26 mouse cellular contexts compared by ENCODE assay signal in genomic region chr16:40831536-40831935, GRCm38 (mm10).
DNase-seq lines count a peak whose midpoint lies in the region; ATAC-seq and TF ChIP-seq lines count a peak whose summit lies in the region.
"Had no signal": no experiment of that assay in that cellular context is flagged by ENCODE, and none has a peak within 500 bp of the region (broad histone marks: within the 10 kb centered on the region; RNA-seq: fewer than 3 reads in every experiment).

No protein-coding gene starts in this region.

- no peak overlapping the region for H3K27ac ChIP-seq in forebrain, embryonic 16.5 days (ENCODE audit: low read length)
- no peak overlapping the region for H3K27ac ChIP-seq in forebrain, embryonic 15.5 days (replicated peaks)
- H3K27ac ChIP-seq in layer of hippocampus, adult 2 months, result peak overlapping the region; percentile 60; the same call in 1 of the 2 replicates
- H3K27ac ChIP-seq: embryonic facial prominence, embryonic 10.5 days; embryonic facial prominence, embryonic 13.5 days; heart, embryonic 15.5 days; hindbrain, embryonic 10.5 days; hindbrain, embryonic 13.5 days; intestine, embryonic 15.5 days had no signal

- H3K9me3 ChIP-seq in forebrain, embryonic 16.5 days (ENCODE audit: control insufficient read depth, low read length), result no peaks in the 10 kb centered on the region
- H3K9me3 ChIP-seq in forebrain, embryonic 15.5 days, result no peaks in the 10 kb centered on the region
- H3K9me3 ChIP-seq: embryonic facial prominence, embryonic 10.5 days; embryonic facial prominence, embryonic 13.5 days; heart, embryonic 12.5 days; heart, embryonic 15.5 days; hindbrain, embryonic 10.5 days; hindbrain, embryonic 13.5 days; intestine, embryonic 15.5 days had no signal

- no peak for TF ChIP-seq CTCF in layer of hippocampus, adult 2 months (conservative IDR thresholded peaks at IDR 0.05)

- no peak overlapping the region for H3K9ac ChIP-seq in forebrain, embryonic 16.5 days (replicated peaks; ENCODE audit: low read depth, low read length)
- H3K9ac ChIP-seq in forebrain, embryonic 15.5 days (replicated peaks), result no peak overlapping the region
- H3K9ac ChIP-seq: embryonic facial prominence, embryonic 13.5 days; heart, embryonic 12.5 days; heart, embryonic 15.5 days; hindbrain, embryonic 13.5 days; intestine, embryonic 15.5 days had no signal

- DNase-seq in layer of hippocampus, adult 2 months (ENCODE audit: low spot score in 2 of 2), result peak in 1 of 2 experiments; percentile 39
- no peak for DNase-seq in layer of hippocampus, adult 11-12 months (ENCODE audit: low spot score)
- peak; percentile 27 for DNase-seq in brain, adult 2 months (ENCODE audit: low read depth, low spot score)
- no peak for DNase-seq in adrenal gland, adult 8-10 months
- DNase-seq: adrenal gland, adult 2 months; adrenal gland, postnatal 25 days; cerebellum, adult 18-20 months; cerebellum, adult 9-10 months; cerebellum, postnatal 36 days; embryo, embryonic 11 days; gastrocnemius, postnatal 25 days; heart, adult 18-20 months; heart, postnatal 10 days; heart, postnatal 36 days had no signal

- 0 out of 2 replicates have a peak, but pooled peaks have one; percentile 36 for ATAC-seq in forebrain, embryonic 16.5 days
- ATAC-seq in forebrain, embryonic 15.5 days (replicated peaks), result no peak
- ATAC-seq: CD4-positive, CD25-positive, alpha-beta regulatory T cell, adult 4 months; hindbrain, embryonic 16.5 days; intestine, embryonic 15.5 days had no signal

- H3K4me1 ChIP-seq in forebrain, embryonic 16.5 days (replicated peaks; ENCODE audit: control insufficient read depth, insufficient read depth, low read length), result no peaks in the 10 kb centered on the region
- no peaks in the 10 kb centered on the region for H3K4me1 ChIP-seq in forebrain, embryonic 15.5 days
- H3K4me1 ChIP-seq: embryonic facial prominence, embryonic 10.5 days; embryonic facial prominence, embryonic 13.5 days; heart, embryonic 12.5 days; heart, embryonic 15.5 days; hindbrain, embryonic 10.5 days; hindbrain, embryonic 13.5 days; intestine, embryonic 15.5 days had no signal

- H3K36me3 ChIP-seq in forebrain, embryonic 16.5 days (ENCODE audit: control insufficient read depth, insufficient read depth), result no peaks in the 10 kb centered on the region
- H3K36me3 ChIP-seq in forebrain, embryonic 15.5 days, result no peaks in the 10 kb centered on the region
- H3K36me3 ChIP-seq: embryonic facial prominence, embryonic 10.5 days; embryonic facial prominence, embryonic 13.5 days; heart, embryonic 12.5 days; heart, embryonic 15.5 days; hindbrain, embryonic 10.5 days; hindbrain, embryonic 13.5 days; intestine, embryonic 15.5 days had no signal

- no peak overlapping the region for H3K4me3 ChIP-seq in forebrain, embryonic 16.5 days (replicated peaks; ENCODE audit: low read length)
- no peak overlapping the region for H3K4me3 ChIP-seq in forebrain, embryonic 15.5 days
- H3K4me3 ChIP-seq in layer of hippocampus, adult 2 months, result no peak overlapping the region
- H3K4me3 ChIP-seq: embryonic facial prominence, embryonic 10.5 days; embryonic facial prominence, embryonic 13.5 days; erythroblast, embryonic 14.5 days; heart, embryonic 12.5 days; heart, embryonic 15.5 days; hindbrain, embryonic 10.5 days; hindbrain, embryonic 13.5 days; intestine, embryonic 15.5 days had no signal

- no peaks in the 10 kb centered on the region for H3K27me3 ChIP-seq in forebrain, embryonic 16.5 days (replicated peaks; ENCODE audit: control insufficient read depth, insufficient read depth, low read length)
- no peaks in the 10 kb centered on the region for H3K27me3 ChIP-seq in forebrain, embryonic 15.5 days
- H3K27me3 ChIP-seq: embryonic facial prominence, embryonic 13.5 days; heart, embryonic 12.5 days; heart, embryonic 15.5 days; hindbrain, embryonic 13.5 days; intestine, embryonic 15.5 days had no signal

- no peak overlapping the region for H3K4me2 ChIP-seq in forebrain, embryonic 16.5 days (ENCODE audit: low read length)
- no peak overlapping the region for H3K4me2 ChIP-seq in forebrain, embryonic 15.5 days (replicated peaks)
- H3K4me2 ChIP-seq: embryonic facial prominence, embryonic 13.5 days; heart, embryonic 12.5 days; heart, embryonic 15.5 days; hindbrain, embryonic 13.5 days; intestine, embryonic 15.5 days had no signal
